Mouse (Mus musculus): ENCODE results near the gene Vrk1. TPM values are rescaled to one million over a fixed set of nuclear protein-coding genes. Genes with fewer than 3 reads are reported as not detected.

Gene Vrk1
- polyA plus RNA-seq, 1 experiment from 2014 or later: 98.0 TPM

DNA sequence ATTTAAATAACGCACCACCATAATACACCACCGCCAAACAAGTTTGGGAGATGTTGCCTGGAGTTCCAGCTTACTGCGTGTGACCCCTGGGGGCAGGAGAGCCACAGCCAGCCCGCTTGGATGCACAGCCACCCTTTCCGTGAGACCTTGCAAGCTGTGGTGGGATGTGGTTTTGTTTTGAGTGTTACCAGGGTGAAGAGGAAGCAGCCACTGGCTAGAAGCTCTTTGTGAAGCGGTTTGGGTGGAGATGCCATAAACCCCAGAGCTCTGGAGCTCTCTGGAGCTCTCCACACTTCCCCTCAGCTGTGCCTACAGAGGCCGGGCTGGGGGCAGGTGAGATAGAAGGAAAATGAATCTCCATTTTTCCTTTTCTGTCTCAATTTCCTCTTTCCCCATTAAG, 38.8 kb upstream of the Vrk1 start:
- H3K9ac ChIP-seq (ENCODE audit: low read length): no peak overlapping the region
- 67% methylated on average over 7 of the region's 7 CpGs for WGBS
- peaks cover 10% of the 10 kb centered on the region for H3K4me1 ChIP-seq (ENCODE audit: control insufficient read depth, insufficient read depth, low read length)
- H3K36me3 ChIP-seq (ENCODE audit: control insufficient read depth, insufficient read depth, low read length): no peaks in the 10 kb centered on the region
- H3K27me3 ChIP-seq (ENCODE audit: control insufficient read depth, insufficient read depth, low read length): no peaks in the 10 kb centered on the region; the same call in 1 of the 2 replicates
- H3K27ac ChIP-seq (ENCODE audit: low read depth, low read length): no peak overlapping the region
- no peaks in the 10 kb centered on the region for H3K9me3 ChIP-seq (ENCODE audit: control insufficient read depth, low read length)
- no peak for ATAC-seq (ENCODE audit: low FRiP score)
- H3K4me2 ChIP-seq: no peak overlapping the region
- DNase-seq (ENCODE audit: low spot score, missing footprints): no peak
- no peak overlapping the region for H3K4me3 ChIP-seq (ENCODE audit: low read depth, low read length)

GRCm38 (mm10) chr12:105972673-105973072, 37.4 kb upstream of the Vrk1 start:
- Histone ChIP-seq H3K4me1 (ENCODE audit: control insufficient read depth, insufficient read depth, low read length) (peaks cover 10% of the 10 kb centered on the region), H3K27me3 (ENCODE audit: control insufficient read depth, insufficient read depth, low read length) (no peaks in the 10 kb centered on the region; the same call in 1 of the 2 replicates), H3K4me3 (ENCODE audit: low read depth, low read length) (no peak overlapping the region), H3K9ac (ENCODE audit: low read length) (no peak overlapping the region), H3K36me3 (ENCODE audit: control insufficient read depth, insufficient read depth, low read length) (no peaks in the 10 kb centered on the region), H3K27ac (ENCODE audit: low read depth, low read length) (no peak overlapping the region), H3K4me2 (no peak overlapping the region), H3K9me3 (ENCODE audit: control insufficient read depth, low read length) (no peaks in the 10 kb centered on the region)
- WGBS: 90% methylated on average over 8 of the region's 8 CpGs
- DNase-seq (ENCODE audit: low spot score, missing footprints) (no peak), ATAC-seq (ENCODE audit: low FRiP score) (no peak)

DNA sequence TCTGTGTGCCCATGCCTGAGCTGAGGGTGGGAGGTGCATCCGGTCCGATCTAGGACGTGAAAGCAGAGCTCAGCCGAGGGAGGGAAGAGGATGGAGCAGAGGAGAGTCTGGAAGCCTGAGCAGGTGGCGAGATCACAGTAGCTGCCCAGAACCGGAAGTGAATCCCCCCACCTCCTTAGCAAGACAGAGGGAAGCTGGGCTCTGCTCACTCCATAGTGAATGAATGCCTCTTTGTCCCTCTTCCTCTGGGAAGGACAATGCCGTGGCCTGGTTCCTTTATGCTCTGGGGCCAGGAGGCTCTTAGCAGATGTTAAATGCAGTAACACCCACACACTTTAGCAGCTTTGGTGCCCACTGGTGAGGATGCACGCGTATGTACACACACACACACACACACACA, 36.3 kb upstream of the Vrk1 start:
- H3K9ac ChIP-seq (ENCODE audit: low read length): peak overlapping the region; percentile 45; the same call in 1 of the 2 replicates
- H3K27me3 ChIP-seq (ENCODE audit: control insufficient read depth, insufficient read depth, low read length): no peaks in the 10 kb centered on the region; the same call in 1 of the 2 replicates
- H3K27ac ChIP-seq (ENCODE audit: low read depth, low read length): peak overlapping the region; percentile 40; the same call in 1 of the 2 replicates
- H3K4me3 ChIP-seq (ENCODE audit: low read depth, low read length): no peak overlapping the region
- DNase-seq (ENCODE audit: low spot score, missing footprints) (peak; percentile 88), ATAC-seq (ENCODE audit: low FRiP score) (peak; percentile 88)
- no peaks in the 10 kb centered on the region for H3K9me3 ChIP-seq (ENCODE audit: control insufficient read depth, low read length)
- 43% methylated on average over 9 of the region's 9 CpGs for WGBS
- peaks cover 10% of the 10 kb centered on the region for H3K4me1 ChIP-seq (ENCODE audit: control insufficient read depth, insufficient read depth, low read length)
- no peak overlapping the region for H3K4me2 ChIP-seq
- no peaks in the 10 kb centered on the region for H3K36me3 ChIP-seq (ENCODE audit: control insufficient read depth, insufficient read depth, low read length)

GRCm38 (mm10) chr12:105974107-105974506, 35.9 kb upstream of the Vrk1 start:
- DNase-seq (ENCODE audit: low spot score, missing footprints): no peak
- H3K4me2 ChIP-seq: no peak overlapping the region
- WGBS: 53% methylated on average over 5 of the region's 5 CpGs

DNA sequence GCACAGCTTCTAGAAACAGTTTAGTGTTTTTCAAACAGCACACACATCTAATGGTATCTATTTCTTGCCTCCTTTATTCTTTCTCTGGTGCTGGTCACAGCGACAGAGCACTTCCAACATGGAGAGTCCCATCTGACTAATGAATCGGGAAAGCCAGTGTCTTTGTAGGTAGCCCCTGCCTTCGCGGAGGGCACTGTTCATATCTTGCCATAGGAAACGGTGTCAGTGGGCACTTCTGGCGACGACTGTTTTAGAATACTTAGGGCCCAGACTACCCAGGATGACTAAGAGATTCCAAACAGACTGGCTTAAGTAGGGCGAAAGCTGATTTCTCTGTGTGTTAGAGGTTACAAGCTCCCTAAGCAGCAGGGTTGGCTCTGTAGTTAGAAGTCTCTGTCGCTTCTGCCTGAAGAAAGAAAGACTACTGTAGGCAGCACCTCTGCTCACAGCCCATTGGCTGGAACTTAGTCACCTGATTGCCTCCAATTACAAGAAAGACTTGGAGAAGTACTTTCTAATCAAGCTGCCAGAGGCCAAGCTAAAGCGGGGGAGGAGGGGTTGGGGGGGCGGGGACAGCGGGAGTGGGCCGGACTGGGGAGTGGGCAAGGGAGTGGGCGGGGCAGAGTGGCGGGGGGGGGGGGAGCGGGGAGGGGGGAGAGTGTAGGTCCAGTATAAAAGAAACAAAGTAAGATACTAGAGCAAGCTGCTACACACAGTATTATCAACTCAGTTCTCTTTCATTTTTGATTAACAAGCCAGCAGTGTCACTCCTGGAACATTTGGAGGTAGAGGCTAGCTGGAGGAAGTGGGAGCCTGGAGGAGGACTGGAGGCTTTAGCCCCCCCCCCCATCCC, 28.7 kb upstream of the Vrk1 start:
- Histone ChIP-seq H3K9ac (ENCODE audit: low read length) (no peak overlapping the region), H3K9me3 (ENCODE audit: control insufficient read depth, low read length) (no peaks in the 10 kb centered on the region), H3K27me3 (ENCODE audit: control insufficient read depth, insufficient read depth, low read length) (no peaks in the 10 kb centered on the region), H3K36me3 (ENCODE audit: control insufficient read depth, insufficient read depth, low read length) (no peaks in the 10 kb centered on the region), H3K27ac (ENCODE audit: low read depth, low read length) (no peak overlapping the region), H3K4me2 (no peak overlapping the region), H3K4me1 (ENCODE audit: control insufficient read depth, insufficient read depth, low read length) (no peaks in the 10 kb centered on the region), H3K4me3 (ENCODE audit: low read depth, low read length) (no peak overlapping the region)
- 35% methylated on average over 11 of the region's 16 CpGs for WGBS
- DNase-seq (ENCODE audit: low spot score, missing footprints): no peak
- ATAC-seq (ENCODE audit: low FRiP score): no peak

More at GRCm38 (mm10) chr12:105974107-105974506, 35.9 kb upstream of the Vrk1 start:
- Histone ChIP-seq H3K9me3 (ENCODE audit: control insufficient read depth, low read length) (no peaks in the 10 kb centered on the region), H3K4me1 (ENCODE audit: control insufficient read depth, insufficient read depth, low read length) (peaks cover 10% of the 10 kb centered on the region), H3K27me3 (ENCODE audit: control insufficient read depth, insufficient read depth, low read length) (no peaks in the 10 kb centered on the region), H3K9ac (ENCODE audit: low read length) (no peak overlapping the region), H3K36me3 (ENCODE audit: control insufficient read depth, insufficient read depth, low read length) (no peaks in the 10 kb centered on the region), H3K4me3 (ENCODE audit: low read depth, low read length) (no peak overlapping the region), H3K27ac (ENCODE audit: low read depth, low read length) (0 out of 2 replicates have a peak overlapping the region, but pooled peaks have one; percentile 25)
- peak; percentile 60 for ATAC-seq (ENCODE audit: low FRiP score)

GRCm38 (mm10) chr12:105981974-105982305, 28.1 kb upstream of the Vrk1 start:
- Histone ChIP-seq H3K9me3 (ENCODE audit: control insufficient read depth, low read length) (no peaks in the 10 kb centered on the region), H3K4me2 (no peak overlapping the region), H3K36me3 (ENCODE audit: control insufficient read depth, insufficient read depth, low read length) (no peaks in the 10 kb centered on the region), H3K4me3 (ENCODE audit: low read depth, low read length) (no peak overlapping the region), H3K4me1 (ENCODE audit: control insufficient read depth, insufficient read depth, low read length) (no peaks in the 10 kb centered on the region), H3K27me3 (ENCODE audit: control insufficient read depth, insufficient read depth, low read length) (no peaks in the 10 kb centered on the region), H3K27ac (ENCODE audit: low read depth, low read length) (no peak overlapping the region), H3K9ac (ENCODE audit: low read length) (no peak overlapping the region)
- no peak for DNase-seq (ENCODE audit: low spot score, missing footprints)
- WGBS: 84% methylated on average over 6 of the region's 7 CpGs
- ATAC-seq (ENCODE audit: low FRiP score): no peak

DNA sequence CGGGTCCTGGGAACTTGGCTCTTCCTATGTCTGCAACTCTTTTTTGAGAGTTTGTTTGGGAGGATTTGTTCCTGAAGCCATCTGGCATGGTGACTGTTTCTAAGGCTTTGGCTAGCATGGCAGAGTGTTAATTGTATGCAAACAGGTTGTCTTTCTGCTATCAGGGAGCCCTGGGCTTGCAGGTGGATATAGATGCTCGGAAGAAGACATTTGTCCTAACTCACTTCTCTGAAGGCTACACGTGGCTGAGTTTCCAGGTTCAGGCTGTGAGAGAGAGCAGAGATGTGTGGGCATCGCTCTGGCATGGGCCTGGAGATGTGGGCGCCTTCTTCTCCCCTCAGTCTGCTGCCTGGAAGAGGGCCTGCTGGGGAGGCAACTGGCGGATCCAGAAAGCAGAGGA, 27.4 kb upstream of the Vrk1 start:
- Histone ChIP-seq H3K27ac (ENCODE audit: low read depth, low read length) (no peak overlapping the region), H3K27me3 (ENCODE audit: control insufficient read depth, insufficient read depth, low read length) (no peaks in the 10 kb centered on the region), H3K4me3 (ENCODE audit: low read depth, low read length) (no peak overlapping the region), H3K4me1 (ENCODE audit: control insufficient read depth, insufficient read depth, low read length) (no peaks in the 10 kb centered on the region), H3K9ac (ENCODE audit: low read length) (no peak overlapping the region), H3K4me2 (no peak overlapping the region), H3K9me3 (ENCODE audit: control insufficient read depth, low read length) (no peaks in the 10 kb centered on the region), H3K36me3 (ENCODE audit: control insufficient read depth, insufficient read depth, low read length) (no peaks in the 10 kb centered on the region)
- 81% methylated on average over 6 of the region's 6 CpGs for WGBS
- no peak for DNase-seq (ENCODE audit: low spot score, missing footprints)
- ATAC-seq (ENCODE audit: low FRiP score): no peak

- H3K27ac ChIP-seq (ENCODE audit: low read depth, low read length): no peak overlapping the region
- DNase-seq (ENCODE audit: low spot score, missing footprints): no peak
- H3K36me3 ChIP-seq (ENCODE audit: control insufficient read depth, insufficient read depth, low read length): no peaks in the 10 kb centered on the region
- no peaks in the 10 kb centered on the region for H3K4me1 ChIP-seq (ENCODE audit: control insufficient read depth, insufficient read depth, low read length)
- H3K4me3 ChIP-seq (ENCODE audit: low read depth, low read length): no peak overlapping the region
- H3K4me2 ChIP-seq: no peak overlapping the region
- WGBS: 88% methylated on average over 9 of the region's 9 CpGs
- no peaks in the 10 kb centered on the region for H3K27me3 ChIP-seq (ENCODE audit: control insufficient read depth, insufficient read depth, low read length)
- H3K9ac ChIP-seq (ENCODE audit: low read length): no peak overlapping the region
- H3K9me3 ChIP-seq (ENCODE audit: control insufficient read depth, low read length): no peaks in the 10 kb centered on the region
- no peak for ATAC-seq (ENCODE audit: low FRiP score)
Observed at GRCm38 (mm10) chr12:105983499-105983898, 26.5 kb upstream of the Vrk1 start.

- H3K4me1 ChIP-seq (ENCODE audit: control insufficient read depth, insufficient read depth, low read length): no peaks in the 10 kb centered on the region
- ATAC-seq (ENCODE audit: low FRiP score): no peak
- WGBS: 90% methylated on average over 4 of the region's 4 CpGs
Observed at GRCm38 (mm10) chr12:105988434-105988833, 21.6 kb upstream of the Vrk1 start.

More at GRCm38 (mm10) chr12:105988434-105988833, 21.6 kb upstream of the Vrk1 start:
- Histone ChIP-seq H3K36me3 (ENCODE audit: control insufficient read depth, insufficient read depth, low read length) (no peaks in the 10 kb centered on the region), H3K4me2 (no peak overlapping the region), H3K27me3 (ENCODE audit: control insufficient read depth, insufficient read depth, low read length) (no peaks in the 10 kb centered on the region), H3K4me3 (ENCODE audit: low read depth, low read length) (no peak overlapping the region), H3K9me3 (ENCODE audit: control insufficient read depth, low read length) (no peaks in the 10 kb centered on the region), H3K9ac (ENCODE audit: low read length) (no peak overlapping the region), H3K27ac (ENCODE audit: low read depth, low read length) (no peak overlapping the region)
- no peak for DNase-seq (ENCODE audit: low spot score, missing footprints)

All from midbrain, embryonic 11.5 days (tissue).